Mouse (Mus musculus) hindbrain, embryonic 16.5 days (tissue): ENCODE measurements at regions not wholly inside any gene's neighbourhood (a gene's known extent, or its start where the extent isn't known, plus 50 kb on each side); places are given as distances from the start of the nearest gene placed in this dataset.

Experiments
- ATAC-seq: fragments of 200-750 bp; cut with Nextera tagmentation; 2 replicates; pipeline ENCODE4 v1.8.0; 2017; ENCODE audit warnings: moderate TSS enrichment, moderate library complexity
- H3K27ac ChIP-seq: fragments of 300-500 bp; sonication (generic); 2 replicates; pipeline ENCODE4 v1.5.1; 2014; ENCODE audit warnings: low read depth, mild to moderate bottlenecking, control low read depth, low read length, moderate library complexity
- H3K27me3 ChIP-seq: fragments of 300-500 bp; sonication (generic); replicated peaks from 2 replicates; pipeline ENCODE4 v1.6.1; 2014; ENCODE audit warnings: low read length; ENCODE audit not compliant: control insufficient read depth, insufficient read depth
- H3K36me3 ChIP-seq: fragments of 300-500 bp; sonication (generic); 2 replicates; pipeline ENCODE4 v1.6.1; 2014; ENCODE audit warnings: mild to moderate bottlenecking, low read length, moderate library complexity, mixed read lengths; ENCODE audit not compliant: control insufficient read depth, insufficient read depth
- H3K4me1 ChIP-seq: fragments of 300-500 bp; sonication (generic); 2 replicates; pipeline ENCODE4 v1.6.1; 2014; ENCODE audit warnings: low read depth, low read length; ENCODE audit not compliant: control insufficient read depth, insufficient read depth
- H3K4me2 ChIP-seq: fragments of 300-500 bp; sonication (generic); 2 replicates; pipeline ENCODE4 v1.6.1; 2014; ENCODE audit warnings: mild to moderate bottlenecking, low read length, control low read depth, moderate library complexity
- H3K4me3 ChIP-seq: fragments of 300-500 bp; sonication (generic); 2 replicates; pipeline ENCODE4 v1.5.1; 2014; ENCODE audit warnings: mild to moderate bottlenecking, low read length, control low read depth, moderate library complexity
- H3K9ac ChIP-seq: fragments of 300-500 bp; sonication (generic); 2 replicates; pipeline ENCODE4 v1.6.1; 2014; ENCODE audit warnings: low read depth, mild to moderate bottlenecking, control low read depth, low read length, moderate library complexity
- H3K9me3 ChIP-seq: fragments of 300-500 bp; sonication (generic); 2 replicates; pipeline ENCODE4 v1.6.1; 2014; ENCODE audit warnings: mild to moderate bottlenecking, low read length, moderate library complexity; ENCODE audit not compliant: control insufficient read depth
- WGBS: fragments of 180-500 bp; shearing (Covaris S2); extraction: QIAGEN DNeasy Blood & Tissue Kit; methylation state at CpG from one replicate; pipeline ENCODE4 v1.1.7; 2014; 5-methylcytosine and 5-hydroxymethylcytosine counted together

DNA sequence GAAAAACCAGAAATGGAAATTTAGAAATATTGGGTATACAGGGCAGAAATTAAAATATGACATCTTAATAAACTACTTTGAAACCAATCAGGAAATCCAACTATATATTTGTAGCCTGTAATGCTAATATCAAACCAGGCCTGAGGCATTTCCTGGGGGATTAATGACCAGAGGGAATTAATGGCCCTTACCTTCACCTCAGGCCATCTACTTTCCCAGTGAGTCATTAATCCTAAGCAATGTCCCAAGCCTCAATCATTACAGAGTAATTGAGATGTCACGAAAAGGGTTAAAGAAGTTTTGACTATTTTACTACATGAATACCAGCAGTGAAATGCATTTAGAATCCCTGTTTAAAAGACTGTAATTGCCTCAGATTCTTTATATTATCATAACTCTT is 329.7 kb downstream of the Gpd2 start:
- H3K27me3 ChIP-seq: no peaks in the 10 kb centered on the region
- peaks cover 2% of the 10 kb centered on the region for H3K9me3 ChIP-seq
- H3K27ac ChIP-seq: no peak overlapping the region
- 92% methylated on average over 1 of the region's 1 CpGs for WGBS
- no peak overlapping the region for H3K4me3 ChIP-seq
- no peak overlapping the region for H3K9ac ChIP-seq
- ATAC-seq: no peak
- H3K4me1 ChIP-seq: no peaks in the 10 kb centered on the region
- no peaks in the 10 kb centered on the region for H3K36me3 ChIP-seq
- H3K4me2 ChIP-seq: no peak overlapping the region

DNA sequence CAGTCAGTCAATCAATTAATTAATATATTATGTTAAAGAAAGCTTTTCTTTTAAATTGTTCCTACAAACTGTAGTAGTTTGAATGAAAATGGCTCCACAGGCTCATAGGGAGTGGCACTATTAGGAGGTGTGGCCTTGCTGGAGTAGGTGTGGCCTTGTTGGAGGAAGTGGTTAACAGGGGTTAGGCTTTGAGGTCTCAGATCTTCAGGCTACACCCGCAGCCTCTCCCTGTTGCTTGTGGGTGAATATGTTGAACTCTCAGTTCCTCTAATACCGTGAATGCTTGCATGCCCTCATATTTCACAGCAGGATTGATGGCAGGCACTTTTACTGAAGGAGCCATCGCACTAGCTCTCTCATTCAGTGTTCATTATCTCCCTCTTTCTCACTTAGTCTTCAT is 349.6 kb downstream of the Gpd2 start:
- no peaks in the 10 kb centered on the region for H3K36me3 ChIP-seq
- ATAC-seq: no peak
- no peaks in the 10 kb centered on the region for H3K4me1 ChIP-seq
- H3K4me3 ChIP-seq: no peak overlapping the region
- H3K27me3 ChIP-seq: no peaks in the 10 kb centered on the region
- no peak overlapping the region for H3K27ac ChIP-seq
- no peaks in the 10 kb centered on the region for H3K9me3 ChIP-seq
- no peak overlapping the region for H3K9ac ChIP-seq
- WGBS: 91% methylated on average over 3 of the region's 3 CpGs
- H3K4me2 ChIP-seq: no peak overlapping the region

DNA sequence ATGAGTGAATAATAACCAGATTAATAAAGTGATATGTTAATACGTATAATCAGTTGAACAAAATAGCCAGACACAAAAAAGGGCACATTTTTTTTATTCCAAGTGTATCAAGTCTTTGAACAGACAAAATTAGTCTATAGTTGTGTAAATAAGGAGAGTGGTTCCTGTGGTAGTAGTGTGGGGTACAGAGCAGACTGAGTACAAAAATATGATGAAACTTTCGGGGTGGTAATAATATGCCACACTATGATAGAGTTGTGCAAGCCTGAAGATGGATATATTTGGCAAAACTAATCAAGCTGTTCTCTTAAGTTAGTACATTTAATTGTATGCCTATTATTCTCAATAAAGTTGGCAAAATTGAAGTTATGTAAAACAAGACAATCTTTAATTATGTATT is 356.1 kb downstream of the Gpd2 start:
- ATAC-seq: no peak
- 92% methylated on average over 2 of the region's 2 CpGs for WGBS

DNA sequence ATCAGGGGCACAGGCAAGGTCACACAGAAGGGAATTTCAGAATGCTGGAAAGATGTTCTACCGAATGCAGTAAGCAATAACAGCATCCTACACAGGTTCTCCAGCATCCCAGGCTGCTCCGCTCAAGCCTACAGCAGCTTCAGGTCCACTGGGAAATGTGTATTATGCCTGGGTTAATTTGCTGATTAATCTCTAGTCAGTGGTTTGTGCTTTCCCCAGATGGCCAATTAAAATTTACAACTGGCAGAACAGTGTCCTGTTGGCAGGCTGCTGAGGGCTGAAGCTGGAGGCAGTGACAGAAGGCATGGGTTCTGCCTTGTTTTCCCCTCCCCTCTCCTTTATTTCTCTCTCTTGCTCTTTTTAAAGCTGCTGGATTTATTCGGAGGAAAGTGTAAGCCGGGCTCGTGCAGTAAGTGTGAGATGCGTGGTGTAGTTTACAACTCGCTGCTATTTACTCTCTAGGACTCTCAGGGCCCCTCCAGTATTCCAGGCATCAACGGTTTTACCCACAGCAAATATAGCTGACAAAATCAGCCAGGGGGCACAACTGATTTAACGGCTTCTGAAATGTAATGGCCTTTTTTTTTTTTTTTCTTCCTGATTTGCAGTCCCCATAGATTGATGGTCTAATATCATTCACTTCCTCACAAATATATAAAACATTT is 360.4 kb downstream of the Gpd2 start:
- H3K27ac ChIP-seq: no peak overlapping the region
- 22% methylated on average over 9 of the region's 9 CpGs for WGBS
- H3K36me3 ChIP-seq: no peaks in the 10 kb centered on the region
- ATAC-seq: peak; percentile 95
- H3K27me3 ChIP-seq: no peaks in the 10 kb centered on the region
- no peak overlapping the region for H3K9ac ChIP-seq
- H3K9me3 ChIP-seq: no peaks in the 10 kb centered on the region
- peaks cover 4% of the 10 kb centered on the region for H3K4me1 ChIP-seq
- H3K4me2 ChIP-seq: peak overlapping the region; percentile 34
- 0 out of 2 replicates have a peak overlapping the region, but pooled peaks have one; percentile 4 for H3K4me3 ChIP-seq

More for the DNA sequence above, 356.1 kb downstream of the Gpd2 start:
- peaks cover 4% of the 10 kb centered on the region for H3K4me1 ChIP-seq
- H3K4me2 ChIP-seq: no peak overlapping the region
- no peak overlapping the region for H3K4me3 ChIP-seq
- no peaks in the 10 kb centered on the region for H3K36me3 ChIP-seq
- H3K9ac ChIP-seq: no peak overlapping the region
- H3K27ac ChIP-seq: no peak overlapping the region
- no peaks in the 10 kb centered on the region for H3K27me3 ChIP-seq
- H3K9me3 ChIP-seq: no peaks in the 10 kb centered on the region

DNA sequence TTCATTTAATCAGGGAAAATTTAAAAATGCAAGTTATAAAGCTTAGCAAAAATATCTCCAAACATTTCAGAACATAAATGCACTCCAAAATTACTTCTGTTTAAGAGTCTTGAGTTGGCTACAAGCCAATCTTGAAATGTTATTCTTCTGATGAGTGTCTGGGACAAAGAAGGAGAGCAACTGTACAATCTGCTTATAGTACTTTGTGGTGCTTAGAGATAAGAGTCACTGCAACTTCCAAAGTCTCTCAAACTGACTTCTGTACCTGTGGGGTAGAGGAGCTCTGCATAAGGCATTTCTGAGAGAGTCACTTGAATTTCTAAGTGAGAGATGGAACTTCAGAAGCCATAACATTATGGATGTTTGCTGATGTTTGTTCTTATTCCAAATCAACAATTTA is 374.2 kb downstream of the Gpd2 start:
- no peak for ATAC-seq
- no peaks in the 10 kb centered on the region for H3K36me3 ChIP-seq
- no peak overlapping the region for H3K9ac ChIP-seq
- no peaks in the 10 kb centered on the region for H3K9me3 ChIP-seq
- H3K27ac ChIP-seq: no peak overlapping the region
- no peak overlapping the region for H3K4me3 ChIP-seq
- no peak overlapping the region for H3K4me2 ChIP-seq
- peaks cover 2% of the 10 kb centered on the region; the same call in 1 of the 2 replicates for H3K4me1 ChIP-seq
- no peaks in the 10 kb centered on the region for H3K27me3 ChIP-seq

DNA sequence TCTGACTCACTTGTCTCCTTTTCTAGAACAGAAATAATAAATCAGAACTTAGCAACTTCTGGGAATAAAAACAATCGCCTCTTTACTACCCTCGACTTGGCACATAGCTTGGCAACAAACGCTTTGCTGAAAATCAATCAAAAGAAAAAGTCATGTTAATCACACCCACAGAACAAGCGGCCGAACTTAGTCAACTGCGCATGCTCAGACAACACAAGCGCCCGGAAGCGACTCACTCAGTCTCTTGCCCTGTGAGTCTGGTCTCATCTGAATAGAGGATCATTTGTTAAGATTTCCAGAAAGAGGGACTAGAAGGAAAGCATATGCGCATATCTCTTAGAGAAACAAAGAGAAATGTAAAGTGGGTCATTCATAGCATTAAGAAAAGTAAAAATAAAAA is 375.8 kb downstream of the Gpd2 start:
- H3K9me3 ChIP-seq: no peaks in the 10 kb centered on the region
- H3K36me3 ChIP-seq: no peaks in the 10 kb centered on the region
- H3K9ac ChIP-seq: no peak overlapping the region
- peak; percentile 48; the same call in 1 of the 2 replicates for ATAC-seq
- H3K27me3 ChIP-seq: no peaks in the 10 kb centered on the region
- peak overlapping the region; percentile 53 for H3K4me2 ChIP-seq
- H3K4me3 ChIP-seq: peak overlapping the region; percentile 25
- H3K4me1 ChIP-seq: peaks cover 5% of the 10 kb centered on the region
- H3K27ac ChIP-seq: no peak overlapping the region
- WGBS: 16% methylated on average over 10 of the region's 10 CpGs

DNA sequence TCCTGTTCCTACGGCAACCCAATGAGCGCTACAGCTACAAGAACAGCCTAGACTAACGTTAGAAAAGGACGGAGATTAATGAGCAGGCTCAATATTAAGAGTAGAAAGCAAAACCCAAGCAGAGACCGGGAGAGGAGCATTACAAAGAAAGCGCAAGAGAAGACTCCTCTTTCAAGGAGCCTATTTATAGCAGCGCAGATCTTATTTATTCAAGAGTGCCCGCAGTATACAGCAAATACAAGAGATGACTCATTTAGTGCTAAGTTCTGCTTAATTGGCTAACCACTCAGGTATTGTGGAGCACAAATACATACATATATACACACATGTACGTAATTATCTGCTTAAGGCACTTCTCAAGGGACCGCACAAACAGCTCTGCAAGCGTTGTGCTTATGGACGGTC is 377.2 kb downstream of the Gpd2 start:
- Histone ChIP-seq H3K4me3 (peak overlapping the region; percentile 15), H3K4me2 (peak overlapping the region; percentile 55), H3K4me1 (peaks cover 5% of the 10 kb centered on the region), H3K36me3 (no peaks in the 10 kb centered on the region), H3K27me3 (no peaks in the 10 kb centered on the region), H3K9me3 (no peaks in the 10 kb centered on the region), H3K9ac (peak overlapping the region; percentile 25; the same call in 1 of the 2 replicates), H3K27ac (no peak overlapping the region)
- peak; percentile 75 for ATAC-seq
- WGBS: 27% methylated on average over 12 of the region's 12 CpGs

DNA sequence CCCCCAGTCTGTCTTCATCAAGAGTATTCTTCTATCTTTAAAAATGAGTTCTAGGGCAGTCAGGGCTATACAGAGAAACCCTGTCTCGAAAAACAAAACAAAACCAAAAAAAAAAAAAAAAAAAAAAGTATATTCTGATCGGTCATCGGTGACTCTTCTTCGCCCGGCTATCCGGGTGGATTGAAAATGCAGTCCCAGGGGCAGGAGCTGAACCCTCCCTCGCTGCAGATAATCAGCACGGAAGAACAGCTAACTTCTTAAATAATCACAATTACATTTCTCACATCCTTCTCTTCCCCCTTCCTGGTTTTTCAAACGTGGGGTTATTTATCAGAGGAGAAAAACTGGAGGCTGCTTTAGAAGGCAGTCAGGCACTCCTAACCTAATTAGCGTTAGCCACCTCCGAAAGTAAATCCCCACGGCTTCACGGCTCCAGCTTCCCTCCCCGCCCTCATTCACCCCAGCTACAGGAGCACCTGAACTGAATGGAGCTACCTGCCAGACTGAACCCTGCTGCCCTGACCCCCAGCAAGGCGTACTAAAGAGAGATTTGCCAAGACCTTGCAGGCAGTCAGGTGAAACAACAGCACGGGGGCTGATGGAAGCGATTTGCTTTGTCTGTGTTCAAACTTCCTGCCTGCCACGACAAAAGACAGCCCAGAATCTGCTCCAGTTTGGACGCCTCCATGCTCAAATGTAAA is 379.2 kb downstream of the Gpd2 start:
- Histone ChIP-seq H3K27ac (no peak overlapping the region), H3K27me3 (no peaks in the 10 kb centered on the region), H3K4me2 (peak overlapping the region; percentile 72), H3K4me3 (peak overlapping the region; percentile 39), H3K36me3 (no peaks in the 10 kb centered on the region), H3K4me1 (peaks cover 5% of the 10 kb centered on the region), H3K9ac (peak overlapping the region; percentile 56), H3K9me3 (no peaks in the 10 kb centered on the region)
- ATAC-seq: peak; percentile 68
- WGBS: 3% methylated on average over 19 of the region's 19 CpGs

DNA sequence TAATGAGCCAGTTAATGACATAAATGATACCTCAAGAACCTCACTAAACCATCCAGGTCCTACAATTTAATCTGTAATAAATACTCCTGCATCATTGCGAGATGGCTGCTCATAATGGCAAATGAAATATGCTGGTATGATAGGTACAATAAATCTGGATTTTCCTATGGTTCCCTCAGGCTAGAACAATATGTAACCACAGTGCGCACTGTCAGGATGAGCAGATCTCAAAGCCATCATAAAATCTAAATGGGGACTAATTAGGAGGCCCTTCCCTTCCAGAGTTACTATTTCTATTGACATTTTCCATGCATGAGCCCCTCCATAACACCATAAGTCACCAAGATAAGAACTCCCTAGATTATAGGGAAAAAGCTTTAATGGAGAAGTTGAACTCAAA is 379.8 kb downstream of the Gpd2 start:
- no peak overlapping the region; the same call in 1 of the 2 replicates for H3K9ac ChIP-seq
- peak overlapping the region; percentile 39; the same call in 1 of the 2 replicates for H3K4me3 ChIP-seq
- peak overlapping the region; percentile 72 for H3K4me2 ChIP-seq
- WGBS: 64% methylated on average over 2 of the region's 2 CpGs
- H3K27ac ChIP-seq: no peak overlapping the region
- H3K36me3 ChIP-seq: no peaks in the 10 kb centered on the region
- peaks cover 5% of the 10 kb centered on the region for H3K4me1 ChIP-seq
- H3K27me3 ChIP-seq: no peaks in the 10 kb centered on the region
- H3K9me3 ChIP-seq: no peaks in the 10 kb centered on the region
- 0 out of 2 replicates have a peak, but pooled peaks have one; percentile 8 for ATAC-seq
